Mouse (Mus musculus) lung, adult 2 months (tissue): Measurements from ENCODE around the gene Otp. TPM values are rescaled to one million over a fixed set of nuclear protein-coding genes. Genes with fewer than 3 reads are reported as not detected.

Experiments
- DNase-seq: peaks from one replicate; pipeline ENCODE4 v3.0.0; 2022
- H3K4me1 ChIP-seq: fragments of 200-500 bp; 2 replicates; pipeline ENCODE4 v1.6.1; 2011; ENCODE audit warnings: low read length; ENCODE audit not compliant: control insufficient read depth, insufficient read depth
- H3K4me3 ChIP-seq: fragments of 200-500 bp; replicated peaks from 2 replicates; pipeline ENCODE3; 2011; ENCODE audit warnings: low read depth, mild to moderate bottlenecking, control low read depth, low read length; ENCODE audit errors: extremely low read depth
- CTCF ChIP-seq: fragments of 200-500 bp; IDR thresholded peaks from 2 replicates; pipeline ENCODE4 v1.5.1; 2011; ENCODE audit warnings: mild to moderate bottlenecking, low read length, control low read depth; ENCODE audit not compliant: insufficient read depth
- POLR2A ChIP-seq: fragments of 200-500 bp; IDR thresholded peaks from 2 replicates; pipeline ENCODE4 v1.6.1; 2011; ENCODE audit warnings: low read depth, mild to moderate bottlenecking, control low read depth, low read length, borderline replicate concordance; ENCODE audit errors: extremely low read depth
- WGBS: fragments of 180-500 bp; shearing (Covaris S2); methylation state at CpG from one replicate; pipeline ENCODE4 v1.1.7; 2018; 5-methylcytosine and 5-hydroxymethylcytosine counted together
- polyA plus RNA-seq: library from polyadenylated mRNA; depleted of rRNA; stranded (reverse); fragments of >200 nt; gene quantifications from 2 replicates; pipeline ENCODE4 v1.2.3, GENCODE M21; 2012

The Otp gene
- polyA plus RNA-seq, 1 experiment, result not detected

GRCm38 (mm10) chr13:94882221-94882620 lies 6.8 kb downstream of the Otp start:
- 4% methylated on average over 10 of the region's 10 CpGs for WGBS
- H3K4me3 ChIP-seq, result no peak overlapping the region
- no peak for DNase-seq
- peaks cover 2% of the 10 kb centered on the region; the same call in 1 of the 2 replicates for H3K4me1 ChIP-seq
- no peak for TF ChIP-seq POLR2A
- no peak for TF ChIP-seq CTCF

- Histone ChIP-seq H3K4me3 (no peak overlapping the region), H3K4me1 (peaks cover 2% of the 10 kb centered on the region; the same call in 1 of the 2 replicates)
- no peak for TF ChIP-seq POLR2A
- no peak for TF ChIP-seq CTCF
- 1% methylated on average over 37 of the region's 37 CpGs for whole genome bisulfite sequencing
- DNase-seq, result no peak
Measured at GRCm38 (mm10) chr13:94882711-94883145, 7.3 kb downstream of the Otp start.

GRCm38 (mm10) chr13:94883163-94883965 lies 8.0 kb downstream of the Otp start:
- peak overlapping the region; percentile 30 for H3K4me3 ChIP-seq
- DNase-seq, result no peak
- H3K4me1 ChIP-seq, result peaks cover 2% of the 10 kb centered on the region; the same call in 1 of the 2 replicates
- TF ChIP-seq CTCF, result no peak
- whole genome bisulfite sequencing, result 2% methylated on average over 81 of the region's 95 CpGs

- WGBS, result 5% methylated on average over 36 of the region's 36 CpGs
- TF ChIP-seq POLR2A (no peak), CTCF (no peak)
- DNase-seq, result no peak
- Histone ChIP-seq H3K4me3 (no peak overlapping the region), H3K4me1 (peaks cover 2% of the 10 kb centered on the region; the same call in 1 of the 2 replicates)
Measured at GRCm38 (mm10) chr13:94883966-94884960, 8.9 kb downstream of the Otp start.

- 3% methylated on average over 81 of the region's 81 CpGs for WGBS
- no peak overlapping the region for H3K4me3 ChIP-seq
Measured at GRCm38 (mm10) chr13:94885291-94886235, 10.2 kb downstream of the Otp start.

GRCm38 (mm10) chr13:94907841-94908240 lies 32.4 kb downstream of the Otp start:
- WGBS, result 78% methylated on average over 10 of the region's 10 CpGs
- no peaks in the 10 kb centered on the region for H3K4me1 ChIP-seq
- TF ChIP-seq CTCF (no peak), POLR2A (no peak)
- H3K4me3 ChIP-seq, result no peak overlapping the region
- DNase-seq, result no peak

More at GRCm38 (mm10) chr13:94885291-94886235, 10.2 kb downstream of the Otp start:
- H3K4me1 ChIP-seq, result peaks cover 2% of the 10 kb centered on the region; the same call in 1 of the 2 replicates
- no peak for TF ChIP-seq CTCF
- no peak for TF ChIP-seq POLR2A
- no peak for DNase-seq

GRCm38 (mm10) chr13:94912961-94913360 lies 37.6 kb downstream of the Otp start:
- Histone ChIP-seq H3K4me1 (no peaks in the 10 kb centered on the region), H3K4me3 (no peak overlapping the region)
- WGBS, result 24% methylated on average over 11 of the region's 11 CpGs
- DNase-seq, result no peak
- TF ChIP-seq POLR2A (no peak), CTCF (no peak)

- TF ChIP-seq CTCF, result no peak
- no peak for TF ChIP-seq POLR2A
- WGBS, result 63% methylated on average over 5 of the region's 5 CpGs
- Histone ChIP-seq H3K4me1 (no peaks in the 10 kb centered on the region), H3K4me3 (no peak overlapping the region)
- no peak for DNase-seq
Measured at GRCm38 (mm10) chr13:94915654-94916053, 40.3 kb downstream of the Otp start.
